Mouse (Mus musculus) myocyte (in vitro differentiated cells): ENCODE results near the gene Vps13d.

ENCODE experiments used
- E2F4 ChIP-seq: IDR thresholded peaks from one replicate; pipeline ENCODE4 v1.6.1; 2011; ENCODE audit warnings: mild to moderate bottlenecking, control low read depth, moderate library complexity; ENCODE audit not compliant: insufficient read depth
- MYOD1 ChIP-seq, 3 experiments: IDR thresholded peaks; one replicate each; pipeline ENCODE4 v1.6.1; 2011; ENCODE audit warnings: control low read depth in 2 of 3, low read depth in 2 of 3, mild to moderate bottlenecking in 2 of 3, moderate library complexity in 1 of 3; ENCODE audit not compliant: insufficient read length in 2 of 3, control insufficient read depth in 1 of 3
- MYOG ChIP-seq, 3 experiments: IDR thresholded peaks; one replicate each; pipeline ENCODE4 v1.6.1; 2011; ENCODE audit warnings: control low read depth in 2 of 3, low read depth in 2 of 3, mild to moderate bottlenecking in 2 of 3; ENCODE audit not compliant: insufficient read length in 2 of 3, control insufficient read depth in 1 of 3, insufficient read depth in 1 of 3
- POLR2A ChIP-seq: IDR thresholded peaks from one replicate; pipeline ENCODE4 v1.6.1; 2011; ENCODE audit warnings: low read depth, mild to moderate bottlenecking, control low read depth, moderate library complexity; ENCODE audit not compliant: insufficient read length
- POLR2AphosphoS2 ChIP-seq: IDR thresholded peaks from one replicate; pipeline ENCODE4 v1.6.1; 2011; ENCODE audit warnings: low read depth, control low read depth; ENCODE audit not compliant: insufficient read length
- TCF3 ChIP-seq: IDR thresholded peaks from one replicate; pipeline ENCODE4 v1.6.1; 2011; ENCODE audit warnings: low read depth, control low read depth; ENCODE audit not compliant: insufficient read length

- TF ChIP-seq POLR2A = no peak
- TF ChIP-seq POLR2AphosphoS2 = no peak
- TF ChIP-seq TCF3 = no peak
- TF ChIP-seq MYOG (IDR thresholded peaks at IDR 0.05; ENCODE audit: control insufficient read depth in 1 of 3, insufficient read depth in 1 of 3, insufficient read length in 2 of 3, low read depth in 2 of 3) = no peak
- TF ChIP-seq MYOD1 (IDR thresholded peaks at IDR 0.05; ENCODE audit: control insufficient read depth in 1 of 3, insufficient read length in 2 of 3, low read depth in 2 of 3) = no peak
- no peak for TF ChIP-seq E2F4
These were observed 108.3 kb downstream of the Vps13d start for GRCm38 (mm10) chr4:145086509-145086908.
